Mouse (Mus musculus) C2C12 (cell line): ENCODE measurements around the gene Ago1. TPM values are rescaled to one million over a fixed set of nuclear protein-coding genes. Genes with fewer than 3 reads are reported as not detected.

ENCODE experiments used
- H3K27me3 ChIP-seq: one replicate; pipeline ENCODE4 v1.6.1; 2011; ENCODE audit not compliant: control insufficient read depth, insufficient read depth, insufficient read length
- H3K36me3 ChIP-seq: one replicate; pipeline ENCODE4 v1.6.1; 2011; ENCODE audit not compliant: control insufficient read depth, insufficient read depth
- H3K4me3 ChIP-seq: one replicate; pipeline ENCODE4 v1.5.1; 2011; ENCODE audit warnings: mild to moderate bottlenecking, control low read depth; ENCODE audit not compliant: poor library complexity, insufficient read depth, severe bottlenecking
- H3K79me2 ChIP-seq: one replicate; pipeline ENCODE4 v1.6.1; 2011; ENCODE audit not compliant: control insufficient read depth, insufficient read depth
- H3K79me3 ChIP-seq: one replicate; pipeline ENCODE4 v1.6.1; 2011; ENCODE audit warnings: low read depth, control low read depth
- H3ac ChIP-seq: one replicate; pipeline ENCODE3; 2011; ENCODE audit warnings: low read depth; ENCODE audit not compliant: control insufficient read depth, insufficient read length
- CEBPB ChIP-seq: IDR thresholded peaks from one replicate; pipeline ENCODE4 v1.6.1; 2011; ENCODE audit warnings: low read depth, mild to moderate bottlenecking, control low read depth, moderate library complexity
- CTCF ChIP-seq: IDR thresholded peaks from one replicate; pipeline ENCODE4 v1.5.1; 2011; ENCODE audit not compliant: control insufficient read depth, insufficient read depth, insufficient read length
- FOSL1 ChIP-seq: IDR thresholded peaks from one replicate; pipeline ENCODE4 v1.8.0; 2011; ENCODE audit warnings: mild to moderate bottlenecking, low read length; ENCODE audit not compliant: poor library complexity, insufficient read depth, severe bottlenecking
- MAX ChIP-seq: IDR thresholded peaks from one replicate; pipeline ENCODE4 v1.6.1; 2011; ENCODE audit warnings: mild to moderate bottlenecking, control low read depth
- MYOD1 ChIP-seq: IDR thresholded peaks from one replicate; pipeline ENCODE4 v1.6.1; 2011; ENCODE audit warnings: low read depth; ENCODE audit not compliant: control insufficient read depth, insufficient read length
- MYOG ChIP-seq: IDR thresholded peaks from one replicate; pipeline ENCODE4 v1.6.1; 2011; ENCODE audit not compliant: control insufficient read depth, insufficient read length; ENCODE audit errors: extremely low read depth
- USF1 ChIP-seq: IDR thresholded peaks from one replicate; pipeline ENCODE4 v1.6.1; 2011; ENCODE audit warnings: low read depth, mild to moderate bottlenecking, control low read depth, moderate library complexity
- polyA plus RNA-seq: library from polyadenylated mRNA; unstranded; fragments of >200 nt; fragmentation: generic; extraction: Trizol; gene quantifications from one replicate; pipeline ENCODE4 v1.2.1, GENCODE M21; 2012; ENCODE audit warnings: missing spikeins

Ago1 gene
- polyA plus RNA-seq, 1 experiment = 9.2 TPM

DNA sequence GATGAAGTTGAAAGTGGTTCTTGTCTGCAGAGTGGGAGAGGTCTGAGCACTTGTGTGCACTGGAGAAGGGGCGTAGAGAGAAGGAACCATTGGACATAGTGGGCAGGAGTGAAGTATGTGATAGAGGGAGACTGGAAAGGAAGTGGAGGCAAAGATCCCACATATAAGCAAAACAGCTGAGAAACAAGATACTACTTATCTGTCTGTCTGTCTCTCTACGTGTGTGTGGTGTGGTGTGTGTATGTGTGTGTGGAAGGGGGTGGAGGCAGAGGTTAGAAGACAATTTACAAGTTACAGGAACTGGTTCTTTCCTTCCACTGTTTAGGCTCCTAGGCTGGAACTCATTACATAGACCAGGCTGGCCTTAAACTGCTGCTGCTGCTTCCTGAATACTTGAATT lies 16.7 kb upstream of the Ago1 start:
- no peaks in the 10 kb centered on the region for H3K79me3 ChIP-seq
- H3ac ChIP-seq = no peak overlapping the region
- H3K27me3 ChIP-seq = peaks cover 49% of the 10 kb centered on the region
- no peak overlapping the region for H3K4me3 ChIP-seq
- no peaks in the 10 kb centered on the region for H3K36me3 ChIP-seq
- no peak for TF ChIP-seq CTCF
- no peak for TF ChIP-seq USF1
- no peak for TF ChIP-seq FOSL1
- TF ChIP-seq MAX = no peak
- TF ChIP-seq MYOD1 = no peak
- no peak for TF ChIP-seq CEBPB
- no peak for TF ChIP-seq MYOG
- no peaks in the 10 kb centered on the region for H3K79me2 ChIP-seq

DNA sequence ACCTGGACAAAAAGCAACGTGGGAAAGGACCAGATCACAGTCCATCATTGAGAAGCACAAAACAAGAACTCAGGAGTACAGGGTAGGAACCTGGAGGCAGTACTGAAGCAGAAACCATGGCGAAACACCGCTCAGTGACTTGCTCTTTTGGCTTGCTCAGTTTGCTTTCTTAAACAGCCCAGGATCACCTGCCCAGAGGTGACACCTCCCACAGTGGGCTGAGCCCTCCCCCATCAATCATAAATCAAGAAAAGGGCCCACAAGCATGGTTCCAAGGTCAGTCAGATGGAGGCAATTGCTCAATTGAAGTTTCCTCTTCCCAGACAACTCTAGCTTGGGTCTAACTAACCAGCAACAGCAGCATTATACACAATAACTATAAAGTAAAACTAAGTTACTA lies 15.5 kb upstream of the Ago1 start:
- no peaks in the 10 kb centered on the region for H3K79me2 ChIP-seq
- peaks cover 48% of the 10 kb centered on the region for H3K27me3 ChIP-seq
- H3ac ChIP-seq = no peak overlapping the region
- TF ChIP-seq USF1 = no peak
- no peak overlapping the region for H3K4me3 ChIP-seq
- no peaks in the 10 kb centered on the region for H3K36me3 ChIP-seq
- no peaks in the 10 kb centered on the region for H3K79me3 ChIP-seq

DNA sequence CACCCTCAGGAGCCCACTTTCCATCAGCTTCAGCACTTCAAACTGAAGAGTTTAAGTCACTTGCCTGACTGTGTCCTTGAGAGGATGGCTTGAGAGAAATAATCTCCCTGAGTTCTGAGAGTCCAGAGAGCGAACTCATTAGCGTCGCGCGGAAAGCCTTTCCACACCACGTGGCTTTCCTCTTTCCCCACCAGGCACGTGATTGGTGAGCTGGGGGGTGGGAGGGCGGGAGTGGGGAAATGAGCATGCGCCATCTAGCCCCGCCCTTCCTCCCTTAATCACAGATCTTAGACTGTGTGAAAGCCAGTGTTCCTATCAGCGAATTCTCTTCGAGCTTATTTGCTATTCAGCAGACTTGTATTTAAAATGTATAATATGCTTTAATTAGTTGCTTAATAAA lies 14.6 kb upstream of the Ago1 start:
- Histone ChIP-seq H3K79me2 (no peaks in the 10 kb centered on the region), H3K79me3 (no peaks in the 10 kb centered on the region), H3K4me3 (no peak overlapping the region), H3K36me3 (no peaks in the 10 kb centered on the region), H3ac (no peak overlapping the region), H3K27me3 (peaks cover 44% of the 10 kb centered on the region)
- TF ChIP-seq USF1 = no peak
- TF ChIP-seq CTCF = no peak
- TF ChIP-seq MYOD1 = no peak
- no peak for TF ChIP-seq MYOG

DNA sequence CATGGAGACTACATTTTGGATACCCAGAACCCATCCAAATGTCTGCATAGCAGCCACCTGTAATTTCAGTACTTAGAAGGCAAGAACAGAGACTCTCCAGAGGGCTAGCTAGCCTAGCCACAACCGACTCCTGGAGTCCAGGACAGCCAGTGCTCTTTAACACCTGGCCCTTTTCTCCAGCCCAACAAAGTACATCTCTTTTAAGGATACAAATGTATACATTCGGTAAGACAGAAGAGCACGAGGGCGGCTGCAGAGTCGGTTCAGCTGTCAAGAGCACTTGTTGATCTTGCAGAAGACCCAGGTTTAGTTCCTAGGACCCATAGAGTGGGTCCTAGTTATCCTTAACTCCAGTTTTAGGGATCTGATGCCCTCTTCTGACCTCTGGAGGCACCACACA lies 13.1 kb upstream of the Ago1 start:
- H3K79me2 ChIP-seq = no peaks in the 10 kb centered on the region
- no peak overlapping the region for H3ac ChIP-seq
- H3K27me3 ChIP-seq = peaks cover 29% of the 10 kb centered on the region
- H3K4me3 ChIP-seq = no peak overlapping the region
- no peaks in the 10 kb centered on the region for H3K79me3 ChIP-seq
- no peaks in the 10 kb centered on the region for H3K36me3 ChIP-seq
- TF ChIP-seq MYOD1 = no peak
- no peak for TF ChIP-seq USF1
- TF ChIP-seq CTCF = no peak
- TF ChIP-seq MAX = no peak
- TF ChIP-seq FOSL1 = no peak
- no peak for TF ChIP-seq CEBPB
- no peak for TF ChIP-seq MYOG

DNA sequence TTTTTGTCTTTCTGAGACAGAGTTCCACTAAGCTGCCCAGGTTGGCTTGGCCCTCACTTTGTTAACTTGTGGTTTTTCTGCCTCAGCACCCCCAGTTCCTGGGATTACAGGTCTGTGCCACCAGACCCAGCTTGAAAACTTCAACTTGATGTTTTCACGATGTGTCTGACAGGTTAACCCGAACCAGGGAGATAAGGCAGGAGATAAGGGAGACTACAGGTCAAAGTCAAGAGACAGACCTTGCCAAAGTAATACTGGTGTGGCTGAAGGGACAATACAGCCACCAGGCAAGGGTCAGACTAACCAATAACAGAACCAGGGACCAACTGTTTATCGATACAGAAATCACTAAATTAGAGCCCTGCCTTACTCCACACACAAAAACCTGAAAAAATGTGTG lies 11.9 kb upstream of the Ago1 start:
- peaks cover 26% of the 10 kb centered on the region for H3K27me3 ChIP-seq
- H3K36me3 ChIP-seq = no peaks in the 10 kb centered on the region
- no peaks in the 10 kb centered on the region for H3K79me2 ChIP-seq
- H3K79me3 ChIP-seq = no peaks in the 10 kb centered on the region
- H3K4me3 ChIP-seq = no peak overlapping the region
- no peak overlapping the region for H3ac ChIP-seq
- TF ChIP-seq MAX (no peak), CTCF (no peak), MYOD1 (no peak), MYOG (no peak), FOSL1 (no peak), USF1 (no peak), CEBPB (no peak)

DNA sequence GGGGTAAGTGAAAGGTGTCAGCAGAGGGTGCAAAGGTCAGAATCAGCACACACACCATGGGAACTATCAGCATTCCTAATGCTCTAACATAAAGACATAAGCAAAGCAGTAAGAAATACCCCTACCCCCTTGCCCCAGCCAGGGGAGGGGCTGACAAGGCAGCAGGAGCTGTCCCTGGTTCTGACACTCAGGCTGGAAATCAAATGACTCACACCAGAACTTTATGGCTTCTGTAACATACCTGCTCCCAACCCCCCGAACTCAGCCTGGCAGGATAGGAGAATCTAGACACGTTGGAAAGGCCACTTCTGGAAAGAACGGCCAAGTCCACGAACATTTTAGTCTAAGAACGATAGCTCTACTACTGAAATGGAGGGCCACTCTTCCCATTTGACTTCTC lies 4.6 kb upstream of the Ago1 start:
- Histone ChIP-seq H3K27me3 (no peaks in the 10 kb centered on the region), H3K36me3 (no peaks in the 10 kb centered on the region), H3K79me3 (no peaks in the 10 kb centered on the region), H3K4me3 (no peak overlapping the region), H3K79me2 (no peaks in the 10 kb centered on the region), H3ac (no peak overlapping the region)
- no peak for TF ChIP-seq MYOG

DNA sequence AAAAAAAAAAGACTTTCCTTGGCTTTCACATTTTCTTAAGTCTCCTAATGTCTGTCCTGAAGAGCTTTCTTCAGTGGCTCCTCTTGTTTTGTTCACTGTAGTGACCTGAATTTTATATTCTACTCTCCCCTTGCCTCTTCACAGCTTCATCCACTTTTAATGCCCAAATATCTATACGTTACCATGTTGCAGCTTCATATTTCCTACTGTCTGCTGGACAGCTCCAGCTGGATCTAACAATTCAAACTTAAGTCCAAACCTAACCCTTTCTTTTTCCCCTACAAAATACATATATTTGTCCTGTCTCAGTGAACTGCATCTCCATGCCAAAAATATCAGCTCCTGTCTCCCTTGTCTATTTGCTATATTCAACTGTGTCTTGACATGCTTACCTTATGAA lies 951 bp upstream of the Ago1 start:
- no peak overlapping the region for H3K4me3 ChIP-seq
- peaks cover 8% of the 10 kb centered on the region for H3K79me2 ChIP-seq
- H3K36me3 ChIP-seq = no peaks in the 10 kb centered on the region
- no peaks in the 10 kb centered on the region for H3K27me3 ChIP-seq
- H3ac ChIP-seq = no peak overlapping the region
- no peak for TF ChIP-seq FOSL1
- TF ChIP-seq MAX = no peak
- no peak for TF ChIP-seq CTCF
- no peak for TF ChIP-seq MYOD1
- TF ChIP-seq MYOG = no peak
- TF ChIP-seq USF1 = no peak
- no peak for TF ChIP-seq CEBPB
- H3K79me3 ChIP-seq = no peaks in the 10 kb centered on the region
